Mouse (Mus musculus) heart, postnatal 4 days (tissue): ENCODE results near the gene Rsph1. TPM values are rescaled to one million over a fixed set of nuclear protein-coding genes. Genes with fewer than 3 reads are reported as not detected.

Experiments used
- DNase-seq: peaks from one replicate; pipeline ENCODE4 v3.0.0; 2021
- total RNA-seq, 2 experiments: library from RNA; stranded (reverse); gene quantifications; 2 replicates each; pipeline ENCODE4 v1.2.3; 2021

Rsph1 gene
- total RNA-seq, 2 experiments from 2014 or later, result 1.7 to 2.4 TPM

GRCm38 (mm10) chr17:31303401-31303800 is 26.2 kb upstream of the Rsph1 start:
- DNase-seq, result no peak

- DNase-seq, result no peak
Observed at GRCm38 (mm10) chr17:31300736-31301135, 23.6 kb upstream of the Rsph1 start.

DNA sequence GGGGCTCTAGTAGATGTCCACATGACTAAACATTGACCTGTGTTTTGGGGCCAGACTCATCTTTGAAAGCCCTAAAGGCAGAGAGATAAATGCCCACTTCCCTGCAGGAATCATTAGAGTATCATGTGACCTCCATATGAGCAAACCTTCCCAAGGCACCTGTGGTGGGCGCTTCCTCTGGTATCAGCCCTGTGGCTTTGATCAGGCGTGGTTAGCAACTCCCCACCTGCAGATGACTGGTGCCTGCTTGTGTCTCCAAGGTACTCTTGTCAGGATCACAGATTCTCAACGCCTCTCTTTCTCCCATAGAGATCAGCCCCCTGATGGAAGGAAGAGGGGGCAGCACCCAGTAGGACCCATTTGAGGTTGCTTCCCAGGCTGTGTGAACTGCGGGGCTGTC is 22.8 kb upstream of the Rsph1 start:
- no peak for DNase-seq

- peak; percentile 49 for DNase-seq
Observed at GRCm38 (mm10) chr17:31298419-31299209, 21.4 kb upstream of the Rsph1 start.

DNA sequence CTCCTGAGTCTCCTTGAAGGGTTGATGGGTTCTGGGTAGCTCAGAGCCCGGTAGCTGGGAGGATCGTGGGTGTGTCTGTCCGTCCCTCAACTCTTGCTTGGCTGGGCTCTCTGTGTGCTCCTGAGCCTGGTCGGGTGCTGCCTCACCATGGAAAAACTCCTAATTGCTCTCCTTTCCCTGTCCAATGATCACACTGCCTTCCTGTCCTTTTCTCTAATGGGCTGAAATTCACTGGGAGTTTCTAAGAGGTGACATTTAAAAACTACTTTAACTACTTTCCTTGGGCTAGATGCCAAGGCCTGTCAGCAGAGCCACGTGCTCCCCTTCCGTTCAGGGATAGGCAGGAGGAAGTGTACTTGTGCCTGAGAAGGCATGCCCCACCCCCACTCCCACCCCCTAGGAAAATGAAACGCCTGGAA is 20.3 kb upstream of the Rsph1 start:
- peak; percentile 56 for DNase-seq

- peak; percentile 86 for DNase-seq
Observed at GRCm38 (mm10) chr17:31295892-31296781, 19.0 kb upstream of the Rsph1 start.

DNA sequence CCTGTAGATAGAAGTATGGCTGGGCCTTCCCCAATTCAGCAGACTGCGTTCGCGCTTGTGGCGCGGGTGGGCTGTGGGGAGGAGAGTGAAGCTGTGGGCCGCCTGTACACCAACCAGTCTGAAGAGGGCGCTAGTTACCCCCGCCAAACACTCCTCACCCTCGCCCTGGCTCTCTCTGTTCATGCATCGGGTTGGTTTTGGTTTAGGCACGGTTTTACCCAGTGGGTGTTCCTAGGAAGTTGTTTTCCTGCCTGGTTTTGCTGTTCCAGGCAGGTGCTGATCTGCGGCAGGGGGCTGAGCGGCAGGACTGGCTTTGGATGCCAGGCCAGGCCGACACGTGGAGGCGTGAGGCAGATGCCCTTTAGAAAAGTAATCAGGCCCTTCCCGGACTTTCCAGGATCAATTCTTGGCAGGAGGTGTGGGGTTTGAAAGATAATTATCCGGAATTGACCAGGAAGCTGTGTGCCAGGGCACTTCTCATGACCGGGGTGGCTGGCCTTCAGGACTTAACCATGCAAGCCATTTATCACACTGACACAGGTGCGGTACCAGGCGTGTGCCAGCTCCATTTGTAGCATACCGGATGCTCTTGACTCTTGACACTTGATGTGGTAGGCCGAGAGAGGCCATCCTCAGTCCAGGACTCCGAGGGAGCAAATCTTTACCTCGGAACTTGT is 18.2 kb upstream of the Rsph1 start:
- DNase-seq, result peak; percentile 46

GRCm38 (mm10) chr17:31294363-31295214 is 17.4 kb upstream of the Rsph1 start:
- no peak for DNase-seq

- no peak for DNase-seq
Observed at GRCm38 (mm10) chr17:31290859-31291258, 13.7 kb upstream of the Rsph1 start.

GRCm38 (mm10) chr17:31290311-31290710 is 13.1 kb upstream of the Rsph1 start:
- DNase-seq, result no peak

- DNase-seq, result no peak
Observed at GRCm38 (mm10) chr17:31288999-31289726, 12.0 kb upstream of the Rsph1 start.

DNA sequence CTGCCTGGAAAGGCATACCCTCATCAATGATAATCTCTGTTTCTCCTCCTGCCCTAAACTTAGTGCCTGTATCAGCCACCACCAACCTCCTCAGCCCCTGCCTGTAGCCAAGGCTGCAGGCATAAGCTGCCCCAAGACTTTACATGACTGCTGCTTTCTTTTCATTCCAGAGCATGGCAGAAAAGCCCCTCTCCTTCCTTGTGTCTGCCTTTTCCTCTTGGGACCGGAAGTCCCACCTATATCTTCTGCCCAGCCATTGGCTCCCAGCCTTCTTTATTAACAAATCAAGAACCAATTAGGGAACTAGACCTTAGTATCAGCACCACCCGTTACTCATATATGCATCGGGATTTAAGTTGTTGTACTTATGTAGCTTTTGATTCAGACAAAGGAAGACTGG is 10.0 kb upstream of the Rsph1 start:
- no peak for DNase-seq

DNA sequence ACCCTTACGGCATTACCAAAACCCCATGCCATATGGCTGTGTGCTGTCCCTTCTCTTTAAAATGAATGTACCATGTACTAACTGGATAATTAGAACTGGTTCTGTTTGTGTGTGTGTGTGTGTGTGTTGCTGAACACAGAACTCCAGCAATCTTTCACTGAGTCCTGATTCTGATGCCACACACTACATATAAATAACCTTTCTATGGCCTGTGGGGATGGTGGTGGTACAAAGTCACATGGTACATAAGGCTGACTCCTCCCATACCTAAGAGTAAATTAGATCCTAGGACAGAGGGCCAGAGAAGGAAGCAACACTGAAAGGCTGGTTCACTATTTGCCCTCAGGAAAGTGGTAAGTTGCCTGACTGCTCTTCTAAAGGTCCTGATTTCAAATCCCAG is 9.3 kb upstream of the Rsph1 start, which contains the start of gene Slc37a1:
Gene Slc37a1 (plus strand): TSS at position 301 of the 400 bp plus-strand sequence.
- no peak for DNase-seq

- no peak for DNase-seq
Observed at GRCm38 (mm10) chr17:31285867-31286266, 8.7 kb upstream of the Rsph1 start.

- no peak for DNase-seq
Observed at GRCm38 (mm10) chr17:31282687-31283053, 5.5 kb upstream of the Rsph1 start.

GRCm38 (mm10) chr17:31281830-31282686 is 4.9 kb upstream of the Rsph1 start:
- no peak for DNase-seq

GRCm38 (mm10) chr17:31280269-31280668 is 3.1 kb upstream of the Rsph1 start:
- no peak for DNase-seq

- DNase-seq, result no peak
Observed at GRCm38 (mm10) chr17:31279541-31279940, 2.4 kb upstream of the Rsph1 start.

DNA sequence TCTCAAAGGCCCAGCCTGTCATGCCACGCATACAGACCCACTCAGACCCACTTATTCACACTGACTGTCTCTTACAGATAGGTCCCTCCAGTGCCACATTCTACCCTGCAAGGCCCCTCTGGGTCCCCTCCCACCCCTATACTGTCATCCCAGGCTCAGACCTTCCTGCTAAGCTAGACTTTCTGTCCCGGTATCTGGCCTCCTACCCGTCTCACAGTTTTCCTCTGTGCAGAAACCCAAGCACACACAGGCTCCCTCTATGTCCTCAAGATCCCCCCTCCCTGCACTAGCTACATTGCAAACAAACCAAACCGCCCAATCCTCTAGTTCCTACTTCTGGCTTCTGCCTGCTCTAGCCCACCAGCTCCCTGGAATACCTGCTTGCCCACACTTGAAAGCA is 748 bp upstream of the Rsph1 start:
- DNase-seq, result no peak
